Mouse (Mus musculus): ENCODE data around the gene Gm4131.

DNA sequence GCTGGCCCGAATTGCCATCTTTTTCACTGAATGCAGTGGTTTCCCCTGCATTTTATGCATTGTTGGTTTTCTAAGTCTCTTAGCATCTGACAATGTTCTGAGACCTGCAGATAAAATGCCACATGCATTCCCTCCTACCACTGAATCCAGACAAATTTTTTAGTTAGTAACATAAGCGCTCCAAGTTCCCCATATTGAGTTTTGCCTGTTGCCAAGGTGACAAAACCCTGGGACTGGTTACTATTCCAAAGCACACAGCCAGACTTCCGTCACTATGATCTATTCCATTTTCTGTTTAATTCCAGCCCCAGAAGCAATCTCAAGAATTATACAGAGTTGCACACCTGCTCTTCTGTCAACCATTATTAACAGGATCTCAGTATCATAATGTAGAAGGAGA, 26.9 kb downstream of the Gm4131 start:
- no peak for TF ChIP-seq CTCF (conservative IDR thresholded peaks at IDR 0.05; ENCODE audit: low read length)
- no peak for TF ChIP-seq POU5F1 (IDR thresholded peaks at IDR 0.05; ENCODE audit: borderline replicate concordance, low read length)

Measured in E14TG2a.4 (cell line).